Mouse (Mus musculus) liver, embryonic 14.5 days (tissue): ENCODE measurements at regions not wholly inside any gene's neighbourhood (a gene's known extent, or its start where the extent isn't known, plus 50 kb on each side); places are given as distances from the start of the nearest gene placed in this dataset.
A peak's percentile ranks its signal among the peaks of the same experiment; 100 is the strongest.

Source experiments
- CTCF ChIP-seq: IDR thresholded peaks from 2 replicates; pipeline ENCODE4 v1.5.1; 2016; ENCODE audit warnings: antibody characterized with exemption, low read depth, control low read depth
- EP300 ChIP-seq: IDR thresholded peaks from 2 replicates; pipeline ENCODE4 v1.6.1; 2016; ENCODE audit warnings: antibody characterized with exemption, low read depth

- TF ChIP-seq CTCF = peak; percentile 38
- TF ChIP-seq EP300 = no peak
Observed at GRCm38 (mm10) chr3:66590775-66591174, 294.1 kb upstream of the Veph1 start.
